Mouse (Mus musculus): ENCODE data around the gene Hps4. TPM values are rescaled to one million over a fixed set of nuclear protein-coding genes. Genes with fewer than 3 reads are reported as not detected.

Hps4 gene
- polyA plus RNA-seq, 1 experiment from 2014 or later, result 42.0 TPM

Other genes starting within 250 kb of the Hps4 start
- gene Cryba4, start 90.6 kb upstream of the Hps4 start, polyA plus RNA-seq (2014; fragmentation: Nextera tagmentation; extraction: Ambion mirVana), result 0.93 and 1.2 TPM in 2 replicates
- gene Crybb1, start 87.3 kb upstream of the Hps4 start, polyA plus RNA-seq (2014; fragmentation: Nextera tagmentation; extraction: Ambion mirVana), result 1.9 and 3.8 TPM in 2 replicates
- gene Tpst2, start 66.4 kb upstream of the Hps4 start, polyA plus RNA-seq (2014; fragmentation: Nextera tagmentation; extraction: Ambion mirVana), result 24.7 and 26.4 TPM in 2 replicates
- gene Tfip11, start 16.7 kb upstream of the Hps4 start, polyA plus RNA-seq (2014; fragmentation: Nextera tagmentation; extraction: Ambion mirVana), result 29.1 and 29.9 TPM in 2 replicates
- 52.4 and 68.6 TPM in 2 replicates for gene Srrd, start within 50 bp of the Hps4 start, polyA plus RNA-seq (2014; fragmentation: Nextera tagmentation; extraction: Ambion mirVana)
- gene Gm6583, start 12.9 kb downstream of the Hps4 start, polyA plus RNA-seq (2014; fragmentation: Nextera tagmentation; extraction: Ambion mirVana), result 0.12 and 0.26 TPM in 2 replicates
- 91.5 and 103 TPM in 2 replicates for gene Asphd2, start 51.8 kb downstream of the Hps4 start, polyA plus RNA-seq (2014; fragmentation: Nextera tagmentation; extraction: Ambion mirVana)
- gene Gm6588, start 106.3 kb downstream of the Hps4 start, polyA plus RNA-seq (2014; fragmentation: Nextera tagmentation; extraction: Ambion mirVana), result 0.26 and 0.61 TPM in 2 replicates
- gene Sez6l, start 234.1 kb downstream of the Hps4 start, polyA plus RNA-seq (2014; fragmentation: Nextera tagmentation; extraction: Ambion mirVana), result 46.3 and 49.9 TPM in 2 replicates